Comparison of ENCODE assay signal across 19 mouse cellular contexts in the genomic region with DNA sequence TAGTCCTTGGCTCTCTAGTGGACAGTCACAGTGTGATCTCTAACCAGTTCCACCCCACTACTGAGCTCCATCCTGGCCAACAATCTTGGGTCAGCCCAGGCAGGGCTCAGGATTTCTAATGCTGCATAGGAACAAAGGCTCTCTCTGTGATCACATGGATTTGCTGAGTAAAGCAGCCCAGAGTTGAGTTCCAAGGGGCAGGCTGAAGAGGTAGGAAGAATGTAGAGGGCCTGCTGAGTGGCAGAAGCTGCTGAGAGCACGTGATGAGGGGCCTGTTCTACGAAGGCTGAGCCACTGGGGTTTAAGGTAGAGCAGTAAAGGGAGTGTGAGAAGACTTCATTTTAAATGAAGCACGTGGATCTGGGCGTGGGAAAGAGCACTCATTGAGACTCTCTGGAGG. TPM values are rescaled to one million over a fixed set of nuclear protein-coding genes. Genes with fewer than 3 reads are reported as not detected.
DNase-seq lines count a peak whose midpoint lies in the region; ATAC-seq and TF ChIP-seq lines count a peak whose summit lies in the region.
"Had no signal": no experiment of that assay in that cellular context is flagged by ENCODE, and none has a peak within 500 bp of the region (broad histone marks: within the 10 kb centered on the region; RNA-seq: fewer than 3 reads in every experiment).

No protein-coding gene starts in this region.

- no peaks in the 10 kb centered on the region; the same call in 1 of the 2 replicates for H3K27me3 ChIP-seq in forebrain, embryonic 10.5 days (ENCODE audit: poor library complexity, severe bottlenecking)
- H3K27me3 ChIP-seq in forebrain, embryonic 14.5 days (replicated peaks; ENCODE audit: control insufficient read depth, insufficient read depth, low read length): no peaks in the 10 kb centered on the region
- no peaks in the 10 kb centered on the region for H3K27me3 ChIP-seq in limb, embryonic 13.5 days
- H3K27me3 ChIP-seq in limb, embryonic 10.5 days (ENCODE audit: low read depth, poor library complexity, severe bottlenecking): no peaks in the 10 kb centered on the region
- H3K27me3 ChIP-seq in kidney, adult 2 months (replicated peaks; ENCODE audit: control insufficient read depth, insufficient read depth, low read length): no peaks in the 10 kb centered on the region
- H3K27me3 ChIP-seq: CH12.LX; liver, embryonic 13.5 days had no signal

- H3K36me3 ChIP-seq in forebrain, embryonic 10.5 days (replicated peaks): no peaks in the 10 kb centered on the region
- no peaks in the 10 kb centered on the region for H3K36me3 ChIP-seq in forebrain, embryonic 14.5 days (ENCODE audit: control insufficient read depth, insufficient read depth, low read length)
- no peaks in the 10 kb centered on the region for H3K36me3 ChIP-seq in limb, embryonic 13.5 days
- H3K36me3 ChIP-seq in limb, embryonic 10.5 days: no peaks in the 10 kb centered on the region
- H3K36me3 ChIP-seq in kidney, adult 2 months (ENCODE audit: control insufficient read depth, insufficient read depth, low read length): no peaks in the 10 kb centered on the region
- H3K36me3 ChIP-seq: liver, embryonic 13.5 days had no signal

- peak overlapping the region; percentile 44; the same call in 1 of the 2 replicates for H3K27ac ChIP-seq in forebrain, embryonic 10.5 days
- no peak overlapping the region for H3K27ac ChIP-seq in forebrain, embryonic 14.5 days (ENCODE audit: low read depth, low read length)
- H3K27ac ChIP-seq in limb, embryonic 13.5 days: no peak overlapping the region
- H3K27ac ChIP-seq in limb, embryonic 10.5 days: no peak overlapping the region
- no peak overlapping the region for H3K27ac ChIP-seq in kidney, adult 2 months (ENCODE audit: insufficient read depth, low read depth, low read length)
- H3K27ac ChIP-seq: liver, embryonic 13.5 days had no signal

- ATAC-seq in forebrain, embryonic 14.5 days: no peak
- 0 out of 2 replicates have a peak, but pooled peaks have one; percentile 51 for ATAC-seq in limb, embryonic 13.5 days (ENCODE audit: low FRiP score, low read depth)
- ATAC-seq: activated CD4-positive, CD25-positive, alpha-beta regulatory T cell, adult 4 months; midbrain, embryonic 16.5 days had no signal

- TF ChIP-seq POLR2A in lung, adult 2 months (IDR thresholded peaks at IDR 0.05; ENCODE audit: borderline replicate concordance, extremely low read depth, low read depth, low read length): no peak
- no peak for TF ChIP-seq POLR2A in kidney, adult 2 months (IDR thresholded peaks at IDR 0.05; ENCODE audit: low read depth, low read length)

- H3K4me1 ChIP-seq in forebrain, embryonic 10.5 days: peaks cover 9% of the 10 kb centered on the region
- H3K4me1 ChIP-seq in forebrain, embryonic 14.5 days (ENCODE audit: control insufficient read depth, insufficient read depth, low read length): no peaks in the 10 kb centered on the region
- H3K4me1 ChIP-seq in limb, embryonic 13.5 days: no peaks in the 10 kb centered on the region
- no peaks in the 10 kb centered on the region for H3K4me1 ChIP-seq in limb, embryonic 10.5 days
- no peaks in the 10 kb centered on the region for H3K4me1 ChIP-seq in lung, adult 2 months (ENCODE audit: control insufficient read depth, insufficient read depth, low read length)
- H3K4me1 ChIP-seq in kidney, adult 2 months (ENCODE audit: control insufficient read depth, insufficient read depth, low read length): no peaks in the 10 kb centered on the region
- H3K4me1 ChIP-seq: liver, embryonic 13.5 days had no signal

- 23% methylated on average over 4 of the region's 4 CpGs for WGBS in forebrain, embryonic 10.5 days
- 13% methylated on average over 4 of the region's 4 CpGs for WGBS in forebrain, embryonic 14.5 days
- 50% methylated on average over 4 of the region's 4 CpGs for WGBS in limb, embryonic 13.5 days
- 65% methylated on average over 4 of the region's 4 CpGs for WGBS in limb, embryonic 10.5 days
- WGBS in lung, adult 2 months: 40% methylated on average over 4 of the region's 4 CpGs
- WGBS in kidney, adult 2 months: 57% methylated on average over 4 of the region's 4 CpGs

- no peak overlapping the region for H3K9ac ChIP-seq in forebrain, embryonic 14.5 days (ENCODE audit: low read length)
- no peak overlapping the region for H3K9ac ChIP-seq in limb, embryonic 13.5 days
- H3K9ac ChIP-seq: liver, embryonic 13.5 days had no signal

- no peak overlapping the region for H3K4me3 ChIP-seq in forebrain, embryonic 10.5 days
- H3K4me3 ChIP-seq in forebrain, embryonic 14.5 days (ENCODE audit: low read depth, low read length): no peak overlapping the region
- H3K4me3 ChIP-seq in limb, embryonic 13.5 days: no peak overlapping the region
- H3K4me3 ChIP-seq in limb, embryonic 10.5 days: no peak overlapping the region
- no peak overlapping the region for H3K4me3 ChIP-seq in lung, adult 2 months (replicated peaks; ENCODE audit: extremely low read depth, low read depth, low read length)
- no peak overlapping the region for H3K4me3 ChIP-seq in kidney, adult 2 months (ENCODE audit: insufficient read depth, low read depth, low read length)
- H3K4me3 ChIP-seq: liver, embryonic 13.5 days had no signal

- H3K9me3 ChIP-seq in forebrain, embryonic 10.5 days: no peaks in the 10 kb centered on the region
- H3K9me3 ChIP-seq in forebrain, embryonic 14.5 days (replicated peaks; ENCODE audit: control insufficient read depth, low read length): no peaks in the 10 kb centered on the region
- H3K9me3 ChIP-seq in limb, embryonic 13.5 days: no peaks in the 10 kb centered on the region
- no peaks in the 10 kb centered on the region for H3K9me3 ChIP-seq in limb, embryonic 10.5 days (replicated peaks)
- H3K9me3 ChIP-seq: liver, embryonic 13.5 days had no signal

- no peak for TF ChIP-seq CTCF in lung, adult 2 months (IDR thresholded peaks at IDR 0.05; ENCODE audit: insufficient read depth, low read length)
- TF ChIP-seq CTCF in kidney, adult 2 months (conservative IDR thresholded peaks at IDR 0.05; ENCODE audit: insufficient read depth, insufficient read length, low read depth, low read length): no peak

- DNase-seq in forebrain, embryonic 10.5 days (ENCODE audit: extremely low spot score, low spot score): no peak
- no peak for DNase-seq in forebrain, embryonic 14.5 days (ENCODE audit: low spot score)
- DNase-seq in limb, embryonic 10.5 days (ENCODE audit: low spot score): no peak
- DNase-seq in lung, adult 2 months: peak; percentile 53
- DNase-seq in lung, postnatal 36 days: peak; percentile 79
- no peak for DNase-seq in kidney, adult 2 months
- DNase-seq in spleen, postnatal 4 days (ENCODE audit: low spot score in 2 of 2): no peak
- DNase-seq: adrenal gland, postnatal 25 days; cerebellum, adult 8-10 months; gastrocnemius, postnatal 25 days; left cerebral cortex, postnatal 4 days; liver, embryonic 13.5 days; right cerebral cortex, adult 18-20 months; thymus, adult 2 months had no signal

- no peak overlapping the region for H3K4me2 ChIP-seq in forebrain, embryonic 14.5 days (ENCODE audit: low read length)
- no peak overlapping the region for H3K4me2 ChIP-seq in limb, embryonic 13.5 days (replicated peaks)
- H3K4me2 ChIP-seq: heart, embryonic 11.5 days; liver, embryonic 13.5 days had no signal

RNA-seq across cellular contexts. Expression of a gene that starts 41.1 kb away (rescaled TPM):
- 2.1 and 2.8 TPM in 2 replicates for polyA plus RNA-seq in forebrain, embryonic 10.5 days (2016; fragmentation: Nextera tagmentation; extraction: Ambion mirVana)
- 2.4 and 5.0 TPM in 2 replicates for polyA plus RNA-seq in forebrain, embryonic 14.5 days (2014; fragmentation: Nextera tagmentation; extraction: Ambion mirVana)
- polyA plus RNA-seq in limb, embryonic 13.5 days (2015; fragmentation: Nextera tagmentation; extraction: Ambion mirVana): 0.49 and 0.52 TPM in 2 replicates
- not detected in 2 replicates for polyA plus RNA-seq in limb, embryonic 10.5 days (2016; fragmentation: Nextera tagmentation; extraction: Ambion mirVana)
- 2.5 TPM in 2 replicates for polyA plus RNA-seq in lung, adult 2 months (2012; rRNA removed)
- polyA plus RNA-seq in kidney, adult 2 months (2012; rRNA removed): 0.03 and 0.15 TPM in 2 replicates
- polyA plus RNA-seq: activated CD4-positive, CD25-positive, alpha-beta regulatory T cell, adult 4 months had no signal

Comparison
In these comparisons a context has a peak if more than half of its experiments do, and no peak if none do; other contexts are left out.
1. DNase-seq: peak in lung, adult 2 months (single experiment) and lung, postnatal 36 days (single experiment); none in forebrain, embryonic 10.5 days (single experiment), forebrain, embryonic 14.5 days (single experiment), limb, embryonic 10.5 days (single experiment), kidney, adult 2 months (single experiment) and spleen, postnatal 4 days (0 of 2).